Mouse (Mus musculus) spleen, adult 2 months (tissue): ENCODE measurements around the gene Kif22. TPM values are rescaled to one million over a fixed set of nuclear protein-coding genes. Genes with fewer than 3 reads are reported as not detected.
A peak's percentile ranks its signal among the peaks of the same experiment; 100 is the strongest.

ENCODE experiments used
- DNase-seq, 2 experiments: peaks; one replicate each; pipeline versions ENCODE4 v3.0.0 to v3.0.0-alpha.2; 2012 to 2021; ENCODE audit warnings: low spot score in 2 of 2, low read depth in 1 of 2
- H3K27ac ChIP-seq: fragments of 200-500 bp; 2 replicates; pipeline ENCODE4 v1.5.1; 2012; ENCODE audit warnings: low read length, inconsistent platforms; ENCODE audit not compliant: insufficient read depth
- H3K27me3 ChIP-seq: fragments of 200-500 bp; 2 replicates; pipeline ENCODE4 v1.6.1; 2012; ENCODE audit warnings: mild to moderate bottlenecking, moderate library complexity, low read length, inconsistent platforms; ENCODE audit not compliant: control insufficient read depth, insufficient read depth
- H3K36me3 ChIP-seq: fragments of 200-500 bp; 2 replicates; pipeline ENCODE4 v1.6.1; 2012; ENCODE audit warnings: mild to moderate bottlenecking, low read length, inconsistent platforms; ENCODE audit not compliant: control insufficient read depth, insufficient read depth
- H3K4me1 ChIP-seq: fragments of 200-500 bp; 2 replicates; pipeline ENCODE4 v1.6.1; 2011; ENCODE audit warnings: inconsistent platforms; ENCODE audit not compliant: control insufficient read depth, insufficient read depth, insufficient read length
- H3K4me3 ChIP-seq: fragments of 200-500 bp; 2 replicates; pipeline ENCODE4 v1.5.1; 2011; ENCODE audit warnings: mild to moderate bottlenecking, inconsistent platforms; ENCODE audit not compliant: insufficient read depth, insufficient read length; ENCODE audit errors: extremely low read depth
- CTCF ChIP-seq: fragments of 200-500 bp; IDR thresholded peaks from 2 replicates; pipeline ENCODE4 v1.5.1; 2011; ENCODE audit warnings: mild to moderate bottlenecking, inconsistent platforms; ENCODE audit not compliant: insufficient read depth, insufficient read length, insufficient replicate concordance; ENCODE audit errors: extremely low read depth
- POLR2A ChIP-seq: fragments of 200-500 bp; IDR thresholded peaks from 2 replicates; pipeline ENCODE4 v1.6.1; 2011; ENCODE audit warnings: low read depth, low read length, inconsistent platforms
- WGBS: fragments of 180-500 bp; shearing (Covaris S2); methylation state at CpG from one replicate; pipeline ENCODE4 v1.1.7; 2018; 5-methylcytosine and 5-hydroxymethylcytosine counted together
- polyA plus RNA-seq: library from polyadenylated mRNA; depleted of rRNA; stranded (reverse); fragments of >200 nt; gene quantifications from 2 replicates; pipeline ENCODE4 v1.2.3, GENCODE M21; 2012

Kif22 gene
- polyA plus RNA-seq, 1 experiment, result 6.3 TPM

DNA sequence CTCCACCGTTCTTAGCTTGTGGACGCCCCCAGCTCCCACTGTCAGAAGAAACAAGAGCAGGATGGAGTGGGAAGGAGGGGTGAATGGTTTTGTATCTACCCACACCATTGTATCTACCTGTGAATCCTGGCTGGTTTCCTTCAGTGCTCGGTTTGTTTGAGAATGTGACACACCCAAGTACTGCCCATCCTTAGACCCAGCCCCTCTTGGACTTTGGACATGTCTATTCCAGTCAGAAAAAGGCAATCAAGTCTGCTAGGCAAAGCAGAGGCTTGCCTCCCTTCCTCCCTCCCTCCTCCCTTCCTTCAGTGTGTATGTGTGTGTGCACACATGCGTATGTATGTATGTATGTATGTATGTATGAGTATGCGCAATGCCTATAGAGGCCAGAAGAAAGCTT lies 38.7 kb downstream of the Kif22 start:
- TF ChIP-seq CTCF, result no peak
- Histone ChIP-seq H3K27ac (no peak overlapping the region), H3K4me3 (no peak overlapping the region), H3K27me3 (no peaks in the 10 kb centered on the region), H3K4me1 (peaks cover 4% of the 10 kb centered on the region; the same call in 1 of the 2 replicates), H3K36me3 (peaks cover 8% of the 10 kb centered on the region)
- 93% methylated on average over 5 of the region's 5 CpGs for WGBS
- DNase-seq, result no peak

- H3K4me3 ChIP-seq, result no peak overlapping the region
- WGBS, result 69% methylated on average over 10 of the region's 10 CpGs
- no peak overlapping the region for H3K27ac ChIP-seq
- H3K27me3 ChIP-seq, result no peaks in the 10 kb centered on the region
- H3K36me3 ChIP-seq, result peaks cover 23% of the 10 kb centered on the region
- TF ChIP-seq CTCF (no peak), POLR2A (no peak)
- no peaks in the 10 kb centered on the region for H3K4me1 ChIP-seq
- no peak for DNase-seq
Observed at GRCm38 (mm10) chr7:126999568-126999967, 42.7 kb downstream of the Kif22 start.

GRCm38 (mm10) chr7:126996449-126996848 lies 45.8 kb downstream of the Kif22 start:
- H3K27ac ChIP-seq, result no peak overlapping the region
- TF ChIP-seq POLR2A (no peak), CTCF (no peak)
- 88% methylated on average over 4 of the region's 4 CpGs for WGBS
- peaks cover 25% of the 10 kb centered on the region for H3K36me3 ChIP-seq
- no peak overlapping the region for H3K4me3 ChIP-seq
- no peak for DNase-seq
- H3K27me3 ChIP-seq, result no peaks in the 10 kb centered on the region
- H3K4me1 ChIP-seq, result no peaks in the 10 kb centered on the region

GRCm38 (mm10) chr7:126988816-126989215 lies 53.5 kb downstream of the Kif22 start:
- Histone ChIP-seq H3K27ac (no peak overlapping the region), H3K4me1 (no peaks in the 10 kb centered on the region), H3K4me3 (no peak overlapping the region), H3K36me3 (peaks cover 26% of the 10 kb centered on the region), H3K27me3 (no peaks in the 10 kb centered on the region)
- TF ChIP-seq POLR2A, result no peak
- no peak for TF ChIP-seq CTCF
- DNase-seq, result no peak
- WGBS, result 81% methylated on average over 8 of the region's 8 CpGs

- TF ChIP-seq POLR2A (no peak), CTCF (peak; percentile 55; the same call in 1 of the 2 replicates)
- Histone ChIP-seq H3K4me1 (no peaks in the 10 kb centered on the region), H3K4me3 (no peak overlapping the region), H3K27me3 (no peaks in the 10 kb centered on the region), H3K27ac (no peak overlapping the region), H3K36me3 (peaks cover 24% of the 10 kb centered on the region)
- WGBS, result 61% methylated on average over 9 of the region's 9 CpGs
- no peak for DNase-seq
Observed at GRCm38 (mm10) chr7:126986319-126986718, 56.0 kb downstream of the Kif22 start.

DNA sequence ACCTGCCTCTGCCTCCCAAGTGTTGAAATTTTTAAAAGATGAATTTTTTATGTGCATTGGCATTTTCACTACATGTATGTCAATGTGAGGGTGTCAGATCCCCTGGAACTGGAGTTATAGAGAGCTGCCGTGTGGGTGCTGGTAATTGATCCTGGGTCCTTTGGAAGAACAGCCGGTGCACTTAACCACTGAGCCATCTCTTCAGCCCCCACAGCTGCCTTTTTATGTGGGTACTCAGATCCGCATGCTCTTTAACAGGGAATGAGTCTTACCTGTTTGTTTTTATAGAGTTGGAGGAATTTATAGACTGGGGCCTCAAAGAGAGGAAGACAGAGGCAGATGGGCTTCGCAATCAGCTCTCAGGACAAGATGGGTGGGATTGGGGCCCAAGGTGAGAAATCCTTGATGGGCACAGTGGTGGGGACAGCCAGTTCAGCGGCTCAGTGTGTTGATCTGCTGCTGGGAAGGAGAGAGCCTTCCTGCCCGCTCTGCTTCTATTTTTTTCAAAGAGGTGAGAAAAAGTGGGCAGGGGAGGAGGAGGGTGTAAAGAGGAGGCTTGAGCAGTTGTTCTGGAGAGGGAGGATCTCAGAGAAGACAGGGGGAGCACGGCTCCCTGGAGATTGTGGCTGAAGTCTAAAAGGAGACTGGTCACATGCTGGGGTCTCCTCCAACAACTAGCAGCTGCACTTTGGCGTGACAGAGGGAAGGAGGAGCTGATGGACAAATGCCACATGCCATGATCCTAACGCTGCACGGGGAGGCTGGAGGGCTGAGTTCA lies 57.4 kb downstream of the Kif22 start:
- Histone ChIP-seq H3K4me1 (no peaks in the 10 kb centered on the region), H3K4me3 (no peak overlapping the region), H3K36me3 (peaks cover 30% of the 10 kb centered on the region), H3K27me3 (no peaks in the 10 kb centered on the region), H3K27ac (no peak overlapping the region)
- WGBS, result 77% methylated on average over 10 of the region's 10 CpGs
- TF ChIP-seq POLR2A (no peak), CTCF (no peak)
- DNase-seq, result no peak

- Histone ChIP-seq H3K4me1 (no peaks in the 10 kb centered on the region; the same call in 1 of the 2 replicates), H3K27me3 (no peaks in the 10 kb centered on the region), H3K36me3 (peaks cover 27% of the 10 kb centered on the region), H3K4me3 (no peak overlapping the region), H3K27ac (no peak overlapping the region)
- no peak for TF ChIP-seq CTCF
- TF ChIP-seq POLR2A, result no peak
- no peak for DNase-seq
- WGBS, result 91% methylated on average over 7 of the region's 7 CpGs
Observed at GRCm38 (mm10) chr7:126983113-126983512, 59.2 kb downstream of the Kif22 start.
